Mouse (Mus musculus) midbrain, embryonic 16.5 days (tissue): ENCODE data around the gene Kif3c. TPM values are rescaled to one million over a fixed set of nuclear protein-coding genes. Genes with fewer than 3 reads are reported as not detected.

Experiments
- ATAC-seq: fragments of 200-750 bp; cut with Nextera tagmentation; 2 replicates; pipeline ENCODE4 v1.8.0; 2017; ENCODE audit warnings: moderate TSS enrichment
- H3K27ac ChIP-seq: fragments of 300-500 bp; sonication (generic); 2 replicates; pipeline ENCODE4 v1.5.1; 2014; ENCODE audit warnings: mild to moderate bottlenecking, low read length, mixed read lengths
- H3K27me3 ChIP-seq: fragments of 300-500 bp; sonication (generic); 2 replicates; pipeline ENCODE4 v1.6.1; 2014; ENCODE audit warnings: low read depth, low read length, mixed read lengths; ENCODE audit not compliant: control insufficient read depth, insufficient read depth
- H3K36me3 ChIP-seq: fragments of 300-500 bp; sonication (generic); 2 replicates; pipeline ENCODE4 v1.6.1; 2014; ENCODE audit warnings: mild to moderate bottlenecking, low read length, moderate library complexity, mixed read lengths; ENCODE audit not compliant: control insufficient read depth, insufficient read depth
- H3K4me1 ChIP-seq: fragments of 300-500 bp; sonication (generic); 2 replicates; pipeline ENCODE4 v1.6.1; 2014; ENCODE audit warnings: mild to moderate bottlenecking, low read length, mixed read lengths; ENCODE audit not compliant: control insufficient read depth, insufficient read depth
- H3K4me2 ChIP-seq: fragments of 300-500 bp; sonication (generic); 2 replicates; pipeline ENCODE4 v1.6.1; 2014; ENCODE audit warnings: mild to moderate bottlenecking, low read length, mixed read lengths
- H3K4me3 ChIP-seq: fragments of 300-500 bp; sonication (generic); 2 replicates; pipeline ENCODE4 v1.5.1; 2014; ENCODE audit warnings: low read depth, mild to moderate bottlenecking, low read length, moderate library complexity, mixed read lengths
- H3K9ac ChIP-seq: fragments of 300-500 bp; sonication (generic); 2 replicates; pipeline ENCODE4 v1.6.1; 2014; ENCODE audit warnings: low read depth, low read length, mixed read lengths
- H3K9me3 ChIP-seq: fragments of 300-500 bp; sonication (generic); replicated peaks from 2 replicates; pipeline ENCODE4 v1.6.1; 2014; ENCODE audit warnings: mild to moderate bottlenecking, low read length, mixed read lengths; ENCODE audit not compliant: control insufficient read depth, poor library complexity, severe bottlenecking
- WGBS: fragments of 180-500 bp; shearing (Covaris S2); extraction: QIAGEN DNeasy Blood & Tissue Kit; methylation state at CpG from one replicate; pipeline ENCODE4 v1.1.7; 2014; 5-methylcytosine and 5-hydroxymethylcytosine counted together
- polyA plus RNA-seq: library from polyadenylated mRNA; unstranded; fragments of >200 nt; fragmentation: Nextera tagmentation; extraction: Ambion mirVana; gene quantifications from 2 replicates; pipeline ENCODE4 v1.2.1, GENCODE M21; 2015

The Kif3c gene
- polyA plus RNA-seq, 1 experiment from 2014 or later = 94.5 TPM

GRCm38 (mm10) chr12:3377190-3377589 lies 12.3 kb downstream of the Kif3c start:
- no peak for ATAC-seq
- H3K4me2 ChIP-seq = no peak overlapping the region
- no peak overlapping the region for H3K4me3 ChIP-seq
- no peaks in the 10 kb centered on the region for H3K9me3 ChIP-seq
- WGBS = 27% methylated on average over 3 of the region's 3 CpGs
- H3K4me1 ChIP-seq = peaks cover 18% of the 10 kb centered on the region
- peaks cover 19% of the 10 kb centered on the region for H3K36me3 ChIP-seq
- no peaks in the 10 kb centered on the region for H3K27me3 ChIP-seq
- no peak overlapping the region for H3K27ac ChIP-seq
- H3K9ac ChIP-seq = no peak overlapping the region

- no peaks in the 10 kb centered on the region for H3K9me3 ChIP-seq
- no peaks in the 10 kb centered on the region for H3K27me3 ChIP-seq
- WGBS = 81% methylated on average over 5 of the region's 5 CpGs
- no peak overlapping the region for H3K27ac ChIP-seq
- H3K9ac ChIP-seq = no peak overlapping the region
- H3K4me2 ChIP-seq = no peak overlapping the region
- no peak for ATAC-seq
- H3K4me3 ChIP-seq = no peak overlapping the region
- H3K36me3 ChIP-seq = peaks cover 22% of the 10 kb centered on the region
- H3K4me1 ChIP-seq = peaks cover 13% of the 10 kb centered on the region
These were observed 12.8 kb downstream of the Kif3c start for GRCm38 (mm10) chr12:3377755-3378154.

GRCm38 (mm10) chr12:3384860-3385259 lies 19.9 kb downstream of the Kif3c start:
- Histone ChIP-seq H3K4me1 (peaks cover 12% of the 10 kb centered on the region), H3K27ac (no peak overlapping the region), H3K4me2 (no peak overlapping the region), H3K27me3 (no peaks in the 10 kb centered on the region), H3K9me3 (no peaks in the 10 kb centered on the region), H3K9ac (no peak overlapping the region), H3K4me3 (no peak overlapping the region), H3K36me3 (peaks cover 35% of the 10 kb centered on the region)
- 77% methylated on average over 1 of the region's 1 CpGs for WGBS
- no peak for ATAC-seq

GRCm38 (mm10) chr12:3385271-3385670 lies 20.3 kb downstream of the Kif3c start:
- Histone ChIP-seq H3K9me3 (no peaks in the 10 kb centered on the region), H3K4me3 (no peak overlapping the region), H3K4me1 (peaks cover 12% of the 10 kb centered on the region), H3K27ac (no peak overlapping the region), H3K27me3 (no peaks in the 10 kb centered on the region), H3K4me2 (no peak overlapping the region), H3K9ac (no peak overlapping the region), H3K36me3 (peaks cover 35% of the 10 kb centered on the region)
- no peak for ATAC-seq
- WGBS = 74% methylated on average over 6 of the region's 6 CpGs

- Histone ChIP-seq H3K27me3 (no peaks in the 10 kb centered on the region), H3K27ac (0 out of 2 replicates have a peak overlapping the region, but pooled peaks have one; percentile 19), H3K9me3 (no peaks in the 10 kb centered on the region), H3K4me2 (no peak overlapping the region), H3K4me3 (no peak overlapping the region), H3K4me1 (peaks cover 12% of the 10 kb centered on the region), H3K36me3 (peaks cover 41% of the 10 kb centered on the region), H3K9ac (no peak overlapping the region)
- 54% methylated on average over 10 of the region's 10 CpGs for WGBS
- peak; percentile 43; the same call in 1 of the 2 replicates for ATAC-seq
These were observed 21.0 kb downstream of the Kif3c start for GRCm38 (mm10) chr12:3385940-3386339.

- Histone ChIP-seq H3K36me3 (peaks cover 32% of the 10 kb centered on the region), H3K27ac (no peak overlapping the region), H3K27me3 (no peaks in the 10 kb centered on the region), H3K9me3 (no peaks in the 10 kb centered on the region), H3K4me1 (peaks cover 12% of the 10 kb centered on the region), H3K4me2 (no peak overlapping the region), H3K9ac (no peak overlapping the region), H3K4me3 (no peak overlapping the region)
- no peak for ATAC-seq
- 92% methylated on average over 16 of the region's 16 CpGs for WGBS
These were observed 23.0 kb downstream of the Kif3c start for GRCm38 (mm10) chr12:3387891-3388290.

- Histone ChIP-seq H3K9me3 (no peaks in the 10 kb centered on the region), H3K4me2 (no peak overlapping the region), H3K36me3 (peaks cover 39% of the 10 kb centered on the region), H3K9ac (no peak overlapping the region), H3K27ac (no peak overlapping the region), H3K4me3 (no peak overlapping the region), H3K4me1 (peaks cover 12% of the 10 kb centered on the region), H3K27me3 (no peaks in the 10 kb centered on the region)
- WGBS = 93% methylated on average over 12 of the region's 12 CpGs
- ATAC-seq = no peak
These were observed 24.5 kb downstream of the Kif3c start for GRCm38 (mm10) chr12:3389394-3389793.

GRCm38 (mm10) chr12:3390071-3390470 lies 25.1 kb downstream of the Kif3c start:
- H3K4me1 ChIP-seq = peaks cover 6% of the 10 kb centered on the region; the same call in 1 of the 2 replicates
- no peak overlapping the region for H3K9ac ChIP-seq
- H3K4me2 ChIP-seq = no peak overlapping the region
- H3K36me3 ChIP-seq = peaks cover 44% of the 10 kb centered on the region
- no peak overlapping the region for H3K27ac ChIP-seq
- WGBS = 89% methylated on average over 2 of the region's 2 CpGs
- no peaks in the 10 kb centered on the region for H3K27me3 ChIP-seq
- no peaks in the 10 kb centered on the region for H3K9me3 ChIP-seq
- no peak overlapping the region for H3K4me3 ChIP-seq
- ATAC-seq = no peak

GRCm38 (mm10) chr12:3390577-3391262 lies 25.8 kb downstream of the Kif3c start:
- WGBS = 28% methylated on average over 12 of the region's 12 CpGs
- H3K36me3 ChIP-seq = peaks cover 45% of the 10 kb centered on the region

More at GRCm38 (mm10) chr12:3390577-3391262, 25.8 kb downstream of the Kif3c start:
- H3K9ac ChIP-seq = no peak overlapping the region
- no peak overlapping the region for H3K4me2 ChIP-seq
- peak; percentile 61; the same call in 1 of the 2 replicates for ATAC-seq
- no peak overlapping the region for H3K27ac ChIP-seq
- no peaks in the 10 kb centered on the region; the same call in 1 of the 2 replicates for H3K4me1 ChIP-seq
- H3K27me3 ChIP-seq = no peaks in the 10 kb centered on the region
- no peaks in the 10 kb centered on the region for H3K9me3 ChIP-seq
- no peak overlapping the region for H3K4me3 ChIP-seq
